ENCODE assay signal across 9 mouse cellular contexts in genomic region chr9:13686977-13687659, GRCm38 (mm10).
DNase-seq lines count a peak whose midpoint lies in the region; ATAC-seq lines count a peak whose summit lies in the region.
"Had no signal": no experiment of that assay in that cellular context is flagged by ENCODE, and none has a peak within 500 bp of the region (broad histone marks: within the 10 kb centered on the region; RNA-seq: fewer than 3 reads in every experiment).

No protein-coding gene starts in this region.

- no peak overlapping the region for H3K4me2 ChIP-seq in hindbrain, embryonic 14.5 days (replicated peaks)
- H3K4me2 ChIP-seq: neural tube, embryonic 12.5 days had no signal

- H3K36me3 ChIP-seq in hindbrain, embryonic 14.5 days (replicated peaks; ENCODE audit: control insufficient read depth, insufficient read depth), result no peaks in the 10 kb centered on the region
- H3K36me3 ChIP-seq: neural tube, embryonic 12.5 days had no signal

- no peak overlapping the region for H3K4me3 ChIP-seq in hindbrain, embryonic 14.5 days (replicated peaks; ENCODE audit: low read length)
- H3K4me3 ChIP-seq: neural tube, embryonic 12.5 days had no signal

- H3K27me3 ChIP-seq in hindbrain, embryonic 14.5 days (ENCODE audit: control insufficient read depth, insufficient read depth, low read length), result no peaks in the 10 kb centered on the region
- H3K27me3 ChIP-seq: neural tube, embryonic 12.5 days had no signal

- peak; percentile 16 for DNase-seq in kidney, adult 18-20 months
- DNase-seq in kidney, adult 11 months, result no peak
- DNase-seq in CD8-positive naive resting alpha-beta T cell, adult 2 months (ENCODE audit: low read depth in 2 of 2, low spot score in 2 of 2), result peak; percentile 58 to 61
- DNase-seq in ZHBTc4 (ENCODE audit: low read depth, low spot score), result peak; percentile 80
- DNase-seq in urinary bladder, postnatal 36 days (ENCODE audit: low spot score in 2 of 2), result no peak
- DNase-seq in heart, adult 18-20 months, result no peak
- no peak for DNase-seq in hindbrain, embryonic 14.5 days (ENCODE audit: low spot score)

- no peak overlapping the region for H3K27ac ChIP-seq in hindbrain, embryonic 14.5 days
- H3K27ac ChIP-seq: neural tube, embryonic 12.5 days had no signal

- H3K9ac ChIP-seq in hindbrain, embryonic 14.5 days, result no peak overlapping the region
- H3K9ac ChIP-seq: neural tube, embryonic 12.5 days had no signal

- H3K4me1 ChIP-seq in hindbrain, embryonic 14.5 days (replicated peaks; ENCODE audit: control insufficient read depth, insufficient read depth, low read length), result peaks cover 21% of the 10 kb centered on the region

- 90% methylated on average over 19 of the region's 19 CpGs for WGBS in hindbrain, embryonic 14.5 days

- ATAC-seq in neutrophil, adult 5-6 weeks (ENCODE audit: extremely low read depth, insufficient number of reproducible peaks, low FRiP score, poor library complexity, severe bottlenecking), result 0 out of 2 replicates have a peak, but pooled peaks have one; percentile 33
- ATAC-seq in hindbrain, embryonic 14.5 days (ENCODE audit: low FRiP score), result no peak

- no peaks in the 10 kb centered on the region for H3K9me3 ChIP-seq in hindbrain, embryonic 14.5 days (ENCODE audit: control insufficient read depth, low read length)
- H3K9me3 ChIP-seq: neural tube, embryonic 12.5 days had no signal

Comparison
In these comparisons a context has a peak if more than half of its experiments do, and no peak if none do; other contexts are left out.
1. DNase-seq: peak in kidney, adult 18-20 months (single experiment), CD8-positive naive resting alpha-beta T cell, adult 2 months (2 of 2) and ZHBTc4 (single experiment); none in kidney, adult 11 months (single experiment), urinary bladder, postnatal 36 days (0 of 2), heart, adult 18-20 months (0 of 2) and hindbrain, embryonic 14.5 days (single experiment).